Mouse (Mus musculus): ENCODE results near the gene Lmcd1.

Lmcd1 gene

DNA sequence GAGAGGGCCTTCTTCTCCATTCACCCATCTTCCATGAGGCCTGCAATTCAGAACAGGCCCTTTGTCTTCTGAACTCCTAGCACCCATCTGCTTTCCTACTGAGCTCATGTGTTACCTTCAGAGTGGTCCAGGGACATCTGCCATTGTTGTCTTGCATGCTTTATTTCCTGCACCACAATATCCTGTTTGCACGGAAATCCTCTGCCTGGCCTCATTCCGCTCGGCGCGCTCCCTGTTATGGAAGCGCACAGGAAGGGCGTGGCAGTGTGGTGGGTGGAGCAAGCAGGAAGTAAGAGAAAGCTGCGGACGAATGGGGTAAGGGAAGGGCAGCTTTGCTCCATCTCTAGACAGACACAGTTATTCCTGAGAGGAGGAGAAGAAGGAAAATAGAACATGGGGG is 14.1 kb downstream of the Lmcd1 start:
- DNase-seq (ENCODE audit: low read depth, low spot score): no peak

DNA sequence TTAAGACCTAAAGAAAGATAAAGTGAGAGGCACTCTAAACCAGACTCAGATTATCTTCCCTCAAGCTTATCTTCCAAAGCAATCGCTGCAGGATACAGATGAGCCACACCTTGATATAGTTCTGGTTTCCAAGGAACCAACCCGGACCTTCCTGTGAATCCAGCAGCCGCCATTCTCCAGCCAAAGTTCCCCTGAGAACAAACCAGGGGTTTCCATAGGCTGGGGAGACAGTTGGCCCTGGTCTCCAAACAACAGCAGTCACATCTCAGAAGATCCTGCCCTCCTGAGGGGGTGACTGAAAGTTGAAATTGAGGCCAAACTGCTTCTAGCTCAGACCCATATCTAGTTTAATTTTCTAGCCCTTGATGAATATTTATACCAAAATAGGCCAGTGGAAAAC is 14.7 kb downstream of the Lmcd1 start:
- no peak for DNase-seq (ENCODE audit: low read depth, low spot score)

DNA sequence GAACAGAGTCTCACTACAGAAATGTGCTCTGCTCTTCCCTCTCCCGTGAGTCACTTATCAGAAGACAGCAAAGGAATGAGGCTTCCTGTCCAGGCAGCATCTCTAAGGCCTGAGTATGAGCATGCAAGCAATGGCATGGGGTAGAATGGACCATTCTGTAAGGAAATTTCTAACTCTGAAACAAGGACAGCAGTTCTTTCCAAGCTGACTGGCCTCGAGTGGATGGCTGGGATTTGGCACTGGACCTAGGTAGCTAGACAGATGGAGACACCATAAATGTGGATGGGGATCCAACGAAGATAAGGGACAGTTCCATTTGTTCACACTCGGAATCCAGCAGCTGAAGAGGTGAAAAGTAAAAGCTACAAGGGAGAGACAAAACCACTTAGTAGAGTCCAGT is 17.6 kb downstream of the Lmcd1 start:
- DNase-seq (ENCODE audit: low read depth, low spot score): no peak

DNA sequence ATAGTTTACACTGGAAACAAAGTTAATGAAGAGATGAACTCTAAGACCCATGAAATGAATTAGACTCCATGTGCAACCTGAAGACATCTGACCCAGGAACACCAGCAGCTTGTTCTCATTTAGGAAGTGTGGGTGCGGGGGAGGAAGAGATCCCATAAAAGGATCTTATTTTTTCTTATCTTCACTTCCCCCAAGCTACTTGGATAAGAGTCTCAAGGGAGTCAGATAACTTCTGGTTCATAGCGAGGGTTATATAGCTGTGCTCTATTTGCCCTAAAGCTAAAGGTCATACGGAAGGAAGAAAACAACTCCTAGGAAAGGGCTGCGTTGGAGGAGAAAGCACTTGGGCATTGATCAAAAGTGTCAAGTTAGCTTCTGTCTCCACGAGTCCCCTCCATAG is 19.8 kb downstream of the Lmcd1 start:
- no peak for DNase-seq (ENCODE audit: low read depth, low spot score)

DNA sequence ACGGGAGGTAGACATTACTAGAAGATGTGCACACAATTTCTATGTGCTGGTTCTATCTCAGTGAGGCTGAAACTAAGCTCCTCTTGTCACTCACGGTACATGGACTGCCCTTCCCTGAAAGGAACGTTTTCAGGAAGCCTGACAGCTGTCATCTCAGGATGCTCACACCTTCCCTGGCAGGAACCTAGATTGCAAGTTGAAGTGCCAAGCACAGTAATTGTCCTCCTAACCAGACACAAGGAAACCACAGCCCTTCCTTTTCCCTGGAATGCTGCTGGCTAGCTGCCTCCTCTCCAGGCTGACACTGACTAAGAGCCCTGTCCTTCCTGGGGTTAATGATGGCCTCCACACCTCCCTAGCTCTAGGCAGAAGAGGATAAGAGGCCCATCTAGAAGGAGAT is 21.7 kb downstream of the Lmcd1 start:
- DNase-seq (ENCODE audit: low read depth, low spot score): no peak

DNA sequence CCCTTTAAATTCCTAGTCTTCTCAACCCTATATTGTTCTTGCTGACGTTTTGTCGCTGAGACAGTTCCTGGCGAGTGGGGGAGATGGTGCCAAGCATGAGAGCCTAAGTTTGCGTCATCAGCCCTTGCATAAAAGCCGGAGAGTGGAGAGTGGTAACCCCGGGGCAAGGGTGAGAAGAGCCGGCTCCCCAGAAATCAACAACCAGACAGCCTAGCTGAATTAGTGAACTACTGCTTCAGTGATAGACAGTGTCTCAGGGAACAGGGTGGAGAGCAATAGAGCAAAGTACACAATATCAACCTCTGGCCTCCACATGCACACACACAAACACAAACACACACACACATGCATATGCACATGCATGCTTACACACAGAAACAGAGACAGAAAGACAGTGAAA is 26.6 kb downstream of the Lmcd1 start:
- no peak for DNase-seq (ENCODE audit: low read depth, low spot score)

DNA sequence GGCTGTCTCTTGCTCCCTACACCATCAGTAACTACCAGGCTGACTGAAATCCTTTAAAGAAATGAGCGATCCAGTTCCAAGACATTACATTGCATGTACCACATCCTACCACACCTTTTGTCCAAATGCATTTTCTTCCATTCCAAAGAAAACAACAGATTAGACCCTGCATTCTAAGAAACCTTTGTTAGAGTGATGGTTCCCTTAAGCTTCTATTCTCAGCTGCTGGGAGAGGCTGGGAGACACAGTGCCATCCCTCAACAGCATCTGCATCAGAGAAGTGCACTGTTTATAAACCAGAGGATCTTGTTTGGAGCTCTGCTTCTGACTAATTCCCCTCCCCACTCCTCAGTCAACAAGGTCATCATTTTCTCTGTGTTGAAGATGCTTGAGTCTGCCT is 27.1 kb downstream of the Lmcd1 start:
- DNase-seq (ENCODE audit: low read depth, low spot score): no peak

DNA sequence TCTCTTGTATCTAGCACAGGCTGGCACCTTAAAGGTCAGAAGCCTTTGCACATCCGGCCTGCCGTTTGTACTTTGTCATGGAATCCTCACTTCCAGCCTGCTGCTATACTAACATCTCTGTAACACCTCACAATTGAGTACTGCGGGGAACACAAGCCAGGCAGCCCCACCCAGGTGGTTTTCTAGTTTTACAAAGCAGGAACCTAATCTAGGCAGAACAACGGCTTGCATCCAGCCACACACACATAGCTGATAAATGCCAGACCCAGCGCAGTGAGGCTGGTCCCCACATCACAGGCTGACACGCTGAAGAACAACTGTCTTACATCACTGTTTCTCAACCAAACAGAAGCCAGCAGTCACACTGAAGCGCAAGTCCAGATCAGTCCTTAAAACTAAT is 28.7 kb downstream of the Lmcd1 start:
- DNase-seq (ENCODE audit: low read depth, low spot score): no peak

DNA sequence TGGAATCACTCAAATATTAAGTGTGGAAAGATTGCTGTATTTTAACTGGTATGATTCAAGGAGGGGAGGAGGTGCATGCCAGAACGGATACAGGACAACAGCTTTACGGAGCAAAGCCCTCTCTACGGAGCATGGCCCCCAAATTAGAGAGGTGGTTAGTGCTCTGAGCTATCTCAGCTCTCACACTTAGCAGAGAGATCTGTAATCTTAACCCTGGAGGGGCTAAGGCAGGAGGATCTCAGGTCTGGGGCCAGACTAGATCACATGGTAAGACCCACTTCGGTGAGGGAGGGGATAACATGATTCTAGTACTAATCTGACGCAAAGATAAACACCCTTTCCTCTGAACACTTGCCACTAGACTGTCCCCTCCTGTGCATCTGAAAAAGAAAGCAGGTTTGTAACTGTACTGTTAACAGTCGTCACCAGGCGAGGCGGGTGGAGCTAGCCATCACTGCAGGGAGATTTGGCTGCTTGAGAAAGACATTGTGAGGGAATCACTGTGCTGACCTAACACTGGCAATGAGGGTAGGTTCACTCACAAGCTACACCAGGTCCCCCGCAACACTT is 29.3 kb downstream of the Lmcd1 start:
- no peak for DNase-seq (ENCODE audit: low read depth, low spot score)

DNA sequence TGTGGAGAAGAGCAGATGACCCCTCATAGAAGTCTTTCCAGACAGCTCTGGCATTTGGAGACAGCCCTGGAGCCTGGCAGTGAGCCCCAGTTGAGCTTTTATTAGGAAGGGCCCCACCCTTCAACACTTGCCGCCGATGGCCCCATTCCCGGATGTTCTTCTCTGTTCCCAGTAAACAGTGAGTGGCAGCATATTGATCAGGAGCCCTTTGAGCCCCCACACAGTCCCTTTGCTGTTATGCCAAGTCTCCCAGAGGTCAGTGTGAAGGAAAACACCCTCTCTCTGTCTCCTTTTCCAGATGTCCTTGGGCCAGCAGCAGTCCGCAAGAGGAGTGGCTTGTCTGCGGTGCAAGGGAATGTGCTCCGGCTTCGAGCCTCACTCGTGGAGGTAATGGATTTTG is 31.2 kb downstream of the Lmcd1 start:
- DNase-seq (ENCODE audit: low read depth, low spot score): no peak

DNA sequence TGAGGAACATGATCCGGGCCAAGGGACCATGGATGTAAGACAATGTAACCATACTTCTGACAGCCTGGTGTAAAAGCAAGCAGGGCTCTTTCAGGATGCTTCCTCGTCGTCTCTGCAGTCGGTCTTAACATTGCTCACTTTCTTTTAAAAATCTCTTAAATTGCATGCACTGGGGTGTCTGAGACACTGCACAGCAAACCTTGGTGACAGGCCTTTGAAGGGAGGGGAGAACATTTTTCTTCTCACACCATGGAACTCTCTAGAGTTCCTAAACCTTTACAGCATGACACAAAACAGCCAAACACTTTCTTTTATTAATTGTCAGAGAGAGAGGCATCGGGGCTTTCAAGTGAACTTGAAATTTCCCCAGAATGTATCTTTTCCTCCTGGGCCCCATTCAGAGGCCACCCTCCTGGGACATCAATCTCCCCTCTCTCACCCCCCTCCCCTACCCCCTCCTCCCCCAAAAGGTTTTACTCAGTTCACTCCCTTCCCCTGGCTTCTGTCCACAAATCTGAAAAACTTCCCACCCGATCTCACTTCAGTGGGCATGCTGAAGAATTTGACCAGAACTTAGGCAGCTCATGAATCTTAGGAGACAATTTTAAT is 35.9 kb downstream of the Lmcd1 start:
- DNase-seq (ENCODE audit: low read depth, low spot score): no peak

DNA sequence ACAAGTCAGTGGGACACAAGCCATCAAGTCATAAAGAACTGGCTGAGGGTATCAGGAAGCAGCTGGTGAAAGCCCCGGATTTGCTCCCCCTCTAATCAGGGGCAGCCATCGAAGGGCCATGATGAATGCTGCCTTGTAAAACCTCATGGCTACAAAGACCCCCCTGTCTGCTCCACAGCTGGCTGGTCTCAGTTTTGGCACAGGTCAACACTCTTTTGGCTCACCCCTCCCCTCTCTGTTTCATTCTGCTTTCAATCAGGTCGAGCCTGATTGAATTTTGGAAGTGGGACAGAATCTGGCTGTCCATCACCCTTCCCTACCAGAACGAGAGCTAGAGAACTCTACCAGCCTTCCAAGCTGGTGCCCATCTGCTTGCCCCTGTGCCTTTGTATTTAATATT is 37.8 kb downstream of the Lmcd1 start:
- DNase-seq (ENCODE audit: low read depth, low spot score): no peak

DNA sequence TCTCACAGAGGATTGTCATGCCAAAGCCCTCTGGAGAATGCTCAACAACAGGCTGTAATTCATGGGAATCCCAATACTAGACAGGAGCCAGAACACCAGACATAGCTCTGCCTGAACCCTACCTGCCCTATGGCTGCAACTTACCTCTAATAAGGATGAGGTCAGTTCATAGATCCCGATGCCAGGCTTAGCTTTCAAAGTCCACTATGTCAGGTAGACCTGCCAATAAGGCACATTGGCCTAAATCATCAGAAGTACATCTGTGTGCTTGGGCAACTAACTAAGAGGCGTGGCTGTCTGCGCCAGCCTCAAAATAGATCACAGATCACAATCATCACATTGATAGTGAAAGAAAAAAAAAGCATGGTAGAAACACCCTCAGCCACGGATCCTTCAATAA is 45.9 kb downstream of the Lmcd1 start:
- DNase-seq (ENCODE audit: low read depth, low spot score): no peak

DNA sequence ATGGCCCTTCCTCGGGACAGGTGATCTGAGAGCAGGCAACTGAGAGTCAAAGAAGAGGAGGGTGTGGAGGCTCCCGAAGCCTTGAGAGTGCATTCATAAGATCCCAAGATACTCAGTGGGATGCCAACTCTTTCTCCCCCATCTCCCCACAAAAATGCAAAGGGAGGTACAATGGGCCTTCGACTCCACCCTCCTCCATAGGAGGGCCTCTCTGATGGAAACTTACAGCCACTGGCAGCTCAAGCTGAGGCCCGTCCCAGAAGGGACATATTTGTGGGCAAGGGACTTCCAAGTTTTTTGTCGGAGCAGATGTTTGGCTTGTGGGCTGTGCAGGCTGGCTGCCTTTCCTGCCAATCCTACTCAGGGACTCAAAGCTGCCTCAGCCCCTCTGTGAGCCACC is 47.1 kb downstream of the Lmcd1 start:
- DNase-seq (ENCODE audit: low read depth, low spot score): no peak

DNA sequence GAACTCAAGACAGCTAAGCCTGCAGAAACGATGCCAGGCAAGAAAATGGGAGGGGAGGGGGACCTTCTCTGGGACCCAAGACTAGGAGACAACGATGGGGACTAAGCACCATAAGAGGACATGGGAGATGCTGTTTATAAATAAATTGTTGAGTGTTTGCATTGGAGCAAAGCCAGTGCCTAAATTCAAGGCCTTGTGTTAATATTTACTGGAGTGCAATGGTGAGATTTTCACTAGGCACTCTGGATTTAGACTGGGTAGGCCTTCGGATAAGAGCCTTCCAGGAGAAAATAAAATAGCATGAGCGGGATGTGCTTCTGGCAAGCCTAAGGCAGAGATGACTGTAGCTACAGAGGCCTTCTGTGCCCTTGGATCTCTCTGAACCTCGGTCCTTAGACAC is 49.4 kb downstream of the Lmcd1 start:
- DNase-seq (ENCODE audit: low read depth, low spot score): no peak

DNA sequence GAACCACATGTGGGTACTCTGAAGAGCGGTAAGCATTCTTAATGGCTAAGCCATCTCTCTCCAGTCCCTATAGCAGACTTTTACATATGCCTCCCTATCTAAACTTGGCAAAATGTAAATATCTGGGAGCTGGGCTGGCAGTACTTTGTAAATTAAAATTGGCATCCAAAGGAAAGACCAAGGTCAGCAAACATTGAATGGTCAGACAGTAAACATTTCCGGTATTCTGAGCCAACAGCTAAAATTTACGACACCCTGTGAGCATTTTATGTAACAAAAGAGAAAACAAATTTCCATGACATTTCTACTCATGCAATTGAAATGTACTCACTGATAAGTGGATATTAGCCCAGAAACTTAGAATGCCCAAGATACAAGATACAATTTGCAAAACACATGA is 51.7 kb downstream of the Lmcd1 start:
- DNase-seq (ENCODE audit: low read depth, low spot score): no peak

DNA sequence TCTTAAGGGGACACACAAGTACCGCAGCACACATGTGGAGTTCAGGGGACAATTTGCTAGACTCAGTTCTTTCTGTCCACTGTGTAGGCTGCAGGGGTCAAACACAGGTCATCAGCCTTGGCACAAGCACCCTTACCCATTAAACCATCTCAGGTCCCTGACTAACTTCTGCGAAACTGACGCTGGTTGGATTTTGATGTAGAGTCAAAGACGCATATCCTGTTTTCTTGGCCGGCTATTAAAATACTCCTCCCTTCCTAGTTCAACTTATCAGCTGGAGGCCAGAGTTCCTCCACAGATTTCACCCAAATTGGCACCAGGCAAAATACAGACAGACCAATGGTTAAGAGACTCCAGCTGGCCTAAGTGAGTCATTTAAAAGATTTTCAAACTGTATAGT is 54.2 kb downstream of the Lmcd1 start:
- DNase-seq (ENCODE audit: low read depth, low spot score): no peak

DNA sequence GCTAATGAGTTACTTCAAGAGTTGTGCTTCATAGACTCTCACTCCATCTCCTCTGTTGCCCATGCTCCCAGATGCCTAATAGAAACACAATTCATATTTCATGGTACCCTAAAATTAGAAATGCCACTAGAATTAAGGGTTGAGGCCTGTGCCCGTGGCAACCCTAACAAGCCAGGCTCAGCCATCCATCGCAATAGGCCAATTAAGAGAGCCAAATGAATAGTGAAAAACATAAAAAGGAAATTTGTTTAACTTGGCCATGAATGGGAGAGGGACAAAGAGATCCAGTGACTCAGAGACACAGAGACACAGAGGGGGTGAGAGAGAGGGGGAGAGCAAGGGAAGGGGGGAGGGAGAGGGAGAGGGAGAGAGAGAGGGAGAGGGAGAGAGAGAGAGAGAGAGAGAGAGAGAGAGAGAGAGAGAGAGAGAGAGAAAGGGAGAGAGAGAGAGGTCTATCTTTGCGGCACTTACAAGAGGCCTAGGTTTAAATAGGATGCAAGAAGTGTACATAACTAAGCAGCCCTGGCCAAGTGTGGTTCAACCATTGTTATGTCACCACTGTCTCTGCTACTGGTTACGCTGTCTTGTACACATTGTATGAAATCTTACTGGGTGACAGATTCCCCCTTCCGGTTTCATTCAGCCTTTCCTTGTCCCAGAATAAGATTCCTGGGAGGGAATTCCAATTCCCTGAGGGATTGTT is 57.1 kb downstream of the Lmcd1 start:
- DNase-seq (ENCODE audit: low read depth, low spot score): no peak

DNA sequence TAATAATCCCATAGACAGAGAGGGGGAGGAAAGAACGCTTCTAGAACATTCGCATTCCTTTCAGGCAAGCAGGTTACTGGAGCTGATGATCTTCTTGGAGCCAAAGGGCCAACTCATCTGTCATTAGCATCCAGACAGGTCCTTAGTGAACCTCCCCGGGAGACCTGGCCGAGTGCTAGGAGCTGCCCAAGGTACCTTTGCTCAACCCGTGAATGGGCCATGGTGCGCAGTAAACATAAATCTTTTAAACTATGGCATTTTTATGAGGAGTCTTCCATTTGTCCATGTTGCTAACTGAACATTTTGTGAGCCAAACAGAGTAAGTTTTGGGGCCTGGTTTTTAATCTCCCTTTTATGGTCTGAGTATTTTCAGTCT is 57.7 kb downstream of the Lmcd1 start:
- no peak for DNase-seq (ENCODE audit: low read depth, low spot score)

DNA sequence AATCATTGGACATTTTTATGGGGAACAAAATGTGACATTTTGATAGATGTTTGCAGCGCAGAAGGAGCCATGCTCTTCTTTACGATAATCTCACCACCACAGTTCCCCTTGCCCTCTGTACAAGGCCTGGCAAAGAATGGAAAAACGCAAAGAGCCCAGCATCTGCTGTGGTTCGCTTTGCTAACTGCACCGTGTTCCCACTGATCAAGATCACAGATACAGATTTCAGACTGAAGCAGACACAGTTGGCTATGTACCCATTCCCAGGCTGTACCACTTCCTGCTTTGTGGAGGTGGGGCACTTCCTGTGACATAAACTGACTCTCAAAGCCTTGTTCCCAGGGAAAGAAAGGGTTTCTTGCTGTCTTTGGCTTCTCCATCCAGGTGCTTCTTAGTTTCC is 60.4 kb downstream of the Lmcd1 start:
- no peak for DNase-seq (ENCODE audit: low read depth, low spot score)

DNA sequence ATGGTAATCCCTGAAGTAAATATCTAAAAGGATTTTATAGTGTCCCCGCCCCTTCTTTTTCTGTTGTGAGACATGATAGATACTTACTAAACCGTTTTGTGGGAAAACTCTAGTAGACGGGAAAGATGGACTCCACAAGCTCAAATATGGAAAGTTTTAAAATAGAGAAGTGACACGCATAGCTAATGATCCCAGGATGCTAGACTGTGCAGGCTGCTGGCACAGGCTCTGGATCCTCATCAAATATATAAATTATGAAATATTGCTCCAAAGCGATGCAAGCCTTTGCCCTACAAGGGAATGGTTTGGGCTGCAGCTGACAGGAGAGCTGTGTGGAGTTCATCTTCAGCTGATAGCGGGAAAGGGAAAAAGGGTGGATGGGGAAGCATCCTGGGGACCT is 64.1 kb downstream of the Lmcd1 start:
- peak; percentile 6 for DNase-seq (ENCODE audit: low read depth, low spot score)

DNA sequence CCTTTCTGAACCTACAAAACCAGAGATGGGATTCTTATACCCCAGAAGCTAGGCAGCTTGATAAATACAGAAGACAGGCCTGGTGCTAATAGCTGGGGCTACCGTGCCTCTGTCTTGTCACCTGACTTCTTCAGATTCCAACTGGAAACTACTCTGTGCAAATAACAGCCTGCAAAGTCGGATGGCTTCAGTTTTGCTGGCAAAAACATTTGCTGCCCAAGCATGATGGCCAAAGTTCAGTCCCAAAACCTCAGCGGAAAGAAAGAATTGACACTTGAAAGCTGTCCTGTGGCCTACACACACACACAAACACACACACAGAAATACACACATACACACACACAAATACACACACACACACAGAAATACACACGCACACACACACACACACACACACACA is 65.5 kb downstream of the Lmcd1 start:
- no peak for DNase-seq (ENCODE audit: low read depth, low spot score)

DNA sequence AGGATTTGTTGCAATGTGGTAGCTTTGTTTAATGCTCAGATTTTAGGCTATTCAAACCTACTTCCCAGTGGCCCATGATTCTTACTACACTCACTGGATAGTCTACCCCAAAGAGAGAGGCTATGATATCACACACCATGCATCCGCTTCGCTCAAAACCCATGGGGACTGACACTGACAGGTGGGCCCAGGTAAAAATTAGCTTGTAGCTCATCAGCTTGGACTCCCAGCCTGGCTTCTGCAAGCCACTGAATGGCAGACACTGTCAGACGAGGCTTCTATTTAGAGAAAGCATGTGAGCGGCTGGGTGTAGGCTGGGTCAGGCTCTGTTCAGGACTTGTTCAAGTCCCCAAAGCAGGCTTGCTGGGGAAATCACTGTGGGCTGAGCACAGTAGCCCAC is 76.9 kb downstream of the Lmcd1 start:
- DNase-seq (ENCODE audit: low read depth, low spot score): no peak

DNA sequence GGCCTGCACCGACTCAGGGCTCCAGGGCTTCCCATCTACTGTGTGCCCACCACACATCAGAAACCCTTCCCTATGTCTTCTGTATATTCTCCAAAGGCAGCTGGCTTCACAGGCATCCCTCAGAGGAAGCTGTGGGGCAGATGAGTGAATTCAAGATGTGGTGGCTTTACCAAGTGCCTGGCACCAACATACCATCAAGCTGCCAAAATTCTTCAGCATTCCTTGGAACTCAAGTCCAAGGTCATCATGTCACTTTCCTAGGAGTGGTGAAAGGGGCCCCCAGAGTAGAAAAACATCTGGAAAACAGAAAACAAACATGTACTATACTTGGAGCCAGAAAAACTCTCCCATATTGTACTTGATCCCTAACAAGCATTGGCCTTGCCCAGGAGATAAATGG is 85.8 kb downstream of the Lmcd1 start:
- no peak for DNase-seq (ENCODE audit: low read depth, low spot score)
